Mouse (Mus musculus): ENCODE measurements around the gene Trpc1.

Trpc1 gene

GRCm38 (mm10) chr9:95750037-95750511 lies at the start of gene Trpc1:
TSS of gene Trpc1 (minus strand) at chr9:95750375.
- TF ChIP-seq GATA4 (IDR thresholded peaks at IDR 0.05; ENCODE audit: insufficient replicate concordance, low read length) = no peak

GRCm38 (mm10) chr9:95796323-95796722 lies 46.1 kb upstream of the Trpc1 start:
- TF ChIP-seq GATA4 (IDR thresholded peaks at IDR 0.05; ENCODE audit: insufficient replicate concordance, low read length) = no peak

- TF ChIP-seq GATA4 (IDR thresholded peaks at IDR 0.05; ENCODE audit: insufficient replicate concordance, low read length) = no peak
These were observed 45.7 kb upstream of the Trpc1 start for GRCm38 (mm10) chr9:95795844-95796243.

GRCm38 (mm10) chr9:95795077-95795784 lies 45.1 kb upstream of the Trpc1 start:
- TF ChIP-seq GATA4 (IDR thresholded peaks at IDR 0.05; ENCODE audit: insufficient replicate concordance, low read length) = no peak

GRCm38 (mm10) chr9:95793986-95794744 lies 44.0 kb upstream of the Trpc1 start:
- no peak for TF ChIP-seq GATA4 (IDR thresholded peaks at IDR 0.05; ENCODE audit: insufficient replicate concordance, low read length)

- TF ChIP-seq GATA4 (IDR thresholded peaks at IDR 0.05; ENCODE audit: insufficient replicate concordance, low read length) = no peak
These were observed 34.8 kb upstream of the Trpc1 start for GRCm38 (mm10) chr9:95784888-95785511.

GRCm38 (mm10) chr9:95783646-95784293 lies 33.6 kb upstream of the Trpc1 start:
- no peak for TF ChIP-seq GATA4 (IDR thresholded peaks at IDR 0.05; ENCODE audit: insufficient replicate concordance, low read length)

- no peak for TF ChIP-seq GATA4 (IDR thresholded peaks at IDR 0.05; ENCODE audit: insufficient replicate concordance, low read length)
These were observed 21.5 kb upstream of the Trpc1 start for GRCm38 (mm10) chr9:95771671-95772070.

GRCm38 (mm10) chr9:95763218-95763617 lies 13.0 kb upstream of the Trpc1 start:
- TF ChIP-seq GATA4 (IDR thresholded peaks at IDR 0.05; ENCODE audit: insufficient replicate concordance, low read length) = no peak

GRCm38 (mm10) chr9:95762228-95762627 lies 12.1 kb upstream of the Trpc1 start:
- TF ChIP-seq GATA4 (IDR thresholded peaks at IDR 0.05; ENCODE audit: insufficient replicate concordance, low read length) = no peak

- TF ChIP-seq GATA4 (IDR thresholded peaks at IDR 0.05; ENCODE audit: insufficient replicate concordance, low read length) = no peak
These were observed 11.2 kb upstream of the Trpc1 start for GRCm38 (mm10) chr9:95761381-95761780.

GRCm38 (mm10) chr9:95750746-95751145 lies 571 bp upstream of the Trpc1 start:
- no peak for TF ChIP-seq GATA4 (IDR thresholded peaks at IDR 0.05; ENCODE audit: insufficient replicate concordance, low read length)

- no peak for TF ChIP-seq GATA4 (IDR thresholded peaks at IDR 0.05; ENCODE audit: insufficient replicate concordance, low read length)
These were observed 680 bp downstream of the Trpc1 start for GRCm38 (mm10) chr9:95749461-95749928.

- no peak for TF ChIP-seq GATA4 (IDR thresholded peaks at IDR 0.05; ENCODE audit: insufficient replicate concordance, low read length)
These were observed 2.9 kb downstream of the Trpc1 start for GRCm38 (mm10) chr9:95747298-95747697.

Data from liver, adult (tissue).